Mouse (Mus musculus): Measurements from ENCODE around the gene Adam22. TPM values are rescaled to one million over a fixed set of nuclear protein-coding genes. Genes with fewer than 3 reads are reported as not detected.

Adam22 gene
- polyA plus RNA-seq, 1 experiment from 2014 or later = 47.2 TPM

Small RNAs within 50 kb of the gene (microRNA-seq; reads per million reads assigned to microRNA genes)
- gene Gm24196 = not detected

Other genes with a start within 250 kb of the Adam22 start
- 9.6 and 9.7 TPM in 2 replicates for gene Dbf4, start 54.6 kb upstream of the Adam22 start, polyA plus RNA-seq (2015; fragmentation: Nextera tagmentation; extraction: Ambion mirVana)
- 7.2 and 7.4 TPM in 2 replicates for gene Slc25a40, start 54.7 kb upstream of the Adam22 start, polyA plus RNA-seq (2015; fragmentation: Nextera tagmentation; extraction: Ambion mirVana)

Measured in midbrain, embryonic 15.5 days (tissue).